Mouse (Mus musculus) Patski (cell line): ENCODE data around the gene Cd19. TPM values are rescaled to one million over a fixed set of nuclear protein-coding genes. Genes with fewer than 3 reads are reported as not detected.

Experiments used
- ATAC-seq: fragments of 100-300 bp; one replicate; pipeline ENCODE4 v1.8.0; 2021
- CTCF ChIA-PET: fragments of 350-600 bp; sonication (Branson Sonifier 250); formaldehyde crosslinking; loops from one replicate; lab custom pipeline; 2022; ENCODE audit warnings: inconsistent platforms; lab: Charles Lee
- POLR2A ChIA-PET: fragments of 350-600 bp; sonication (Branson Sonifier 250); formaldehyde crosslinking; loops from one replicate; lab custom pipeline; 2022; ENCODE audit warnings: antibody characterized with exemption, inconsistent platforms; lab: Charles Lee
- DNase-seq: peaks from one replicate; pipeline ENCODE4 v3.0.0-alpha.2; 2011; ENCODE audit warnings: low read depth, low spot score
- H3K27me3 ChIP-seq: fragments of 371-371 bp; one replicate; pipeline ENCODE4 v1.5.1; 2021
- CTCF ChIP-seq: fragments of 100-300 bp; IDR thresholded peaks from one replicate; pipeline ENCODE4 v1.5.1; 2021
- in situ Hi-C: fragments of 300-500 bp; cut with MboI; formaldehyde crosslinking; loops from 3 replicates; pipeline ENCODE4 v1.11.1; 2018; ENCODE audit warnings: low pct_unique_long_range_greater_than_20kb, mixed read lengths
- polyA plus RNA-seq: library from polyadenylated mRNA; unstranded; gene quantifications from one replicate; pipeline ENCODE4 v1.2.3, GENCODE M21; 2021

The Cd19 gene
- polyA plus RNA-seq, 1 experiment from 2014 or later, result not detected

GRCm38 (mm10) chr7:126388185-126388584 is 26.5 kb downstream of the Cd19 start:
- ATAC-seq (no peak), DNase-seq (no peak)
- H3K27me3 ChIP-seq, result no peaks in the 10 kb centered on the region
- TF ChIP-seq CTCF, result no peak
- CTCF ChIA-PET, result interaction anchor here (0.8 to 1.0 kb wide), 2 partner anchors 11 to 71 kb away, joined by 3 to 4 read pairs; partner anchors contain the start of gene Spns1
- POLR2A ChIA-PET, result no interaction called here
- in situ Hi-C loops, result no loop called here

GRCm38 (mm10) chr7:126383565-126383964 is 31.1 kb downstream of the Cd19 start:
- no peak for ATAC-seq
- ChIA-PET POLR2A (no interaction called here), CTCF (interaction anchor here (1.2 to 3.1 kb wide), 2 partner anchors 10 to 59 kb away, joined by 3 to 8 read pairs; no protein-coding TSS in a partner anchor)
- TF ChIP-seq CTCF, result no peak
- no peaks in the 10 kb centered on the region for H3K27me3 ChIP-seq
- DNase-seq, result no peak
- in situ Hi-C loops, result no loop called here

DNA sequence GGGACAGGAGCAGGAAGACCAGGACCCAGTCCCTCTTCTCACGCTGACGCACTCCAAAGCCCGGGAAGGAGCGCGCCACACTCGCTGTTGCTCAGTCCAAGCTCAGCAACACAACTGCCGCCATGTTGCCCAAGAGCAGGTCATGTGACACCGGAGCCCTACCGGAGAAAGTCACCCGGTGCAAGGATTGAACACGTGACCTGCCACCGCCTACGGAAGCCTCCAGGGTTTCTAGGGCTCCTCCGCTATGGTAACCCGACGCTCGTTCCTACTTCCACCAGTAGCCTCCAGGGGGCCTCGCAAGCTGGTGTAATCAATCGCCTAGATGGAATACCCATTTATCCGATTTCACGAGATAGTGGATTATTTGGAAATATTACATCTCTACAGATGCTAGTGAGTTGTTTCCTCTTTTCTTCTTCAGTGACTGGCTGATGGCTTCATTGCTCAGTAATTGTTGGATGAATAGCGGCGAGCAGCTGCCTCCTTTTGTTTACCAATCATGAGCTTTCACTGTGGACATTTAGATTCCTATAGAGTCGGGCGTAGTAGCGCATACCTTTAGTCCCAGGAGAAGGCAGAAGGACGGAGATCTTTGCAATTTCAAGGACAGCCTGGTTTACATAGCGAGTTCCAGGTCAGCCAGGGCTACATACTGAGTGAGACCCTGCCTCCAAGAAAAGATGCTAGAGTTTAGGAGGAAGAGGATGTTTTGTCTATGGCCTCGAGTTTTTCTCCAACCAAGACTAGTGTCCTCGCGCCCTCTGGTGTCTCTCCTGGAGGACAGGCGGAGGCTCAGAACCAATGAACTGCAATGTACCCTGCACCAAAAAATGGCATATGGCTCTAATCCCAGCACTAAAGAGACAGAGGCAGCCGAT is 37.2 kb downstream of the Cd19 start, which contains the start of gene Spns1:
Gene Spns1, minus strand, starts transcription at position 173 of the 881 bp plus-strand sequence.
- DNase-seq (peak; percentile 72), ATAC-seq (peak; percentile 74)
- in situ Hi-C loops, result loop anchor here (5.0 kb wide), 1 partner anchor 45 kb away; no protein-coding TSS in a partner anchor
- ChIA-PET POLR2A (interaction anchor here (1.2 kb wide), 1 partner anchor 51 kb away, joined by 4 read pairs; no protein-coding TSS in a partner anchor), CTCF (interaction anchor here (0.9 to 2.9 kb wide), 10 partner anchors 11 to 115 kb away, joined by 3 to 53 read pairs (median 3); no protein-coding TSS in a partner anchor)
- no peak for TF ChIP-seq CTCF
- no peaks in the 10 kb centered on the region for H3K27me3 ChIP-seq

DNA sequence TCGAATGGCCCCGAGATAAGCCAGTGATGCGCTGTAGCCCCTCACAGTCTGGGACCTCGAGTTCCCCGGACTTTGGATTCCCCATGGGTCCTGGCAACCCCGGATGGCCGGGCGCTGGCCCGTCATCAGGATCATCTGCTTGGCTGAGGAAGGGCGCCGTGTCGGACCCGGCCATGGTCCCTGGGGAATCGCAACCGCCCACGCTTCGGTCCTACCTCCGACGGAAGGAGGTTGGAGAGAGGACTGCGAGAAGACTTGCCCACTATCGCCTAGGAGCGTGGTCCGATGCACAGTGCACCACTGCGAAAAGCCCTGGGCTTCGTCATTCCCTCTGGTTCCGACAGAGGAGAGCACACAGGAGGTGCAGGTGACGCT is 37.8 kb downstream of the Cd19 start:
- in situ Hi-C loops, result loop anchor here (5.0 kb wide), 1 partner anchor 45 kb away; no protein-coding TSS in a partner anchor
- no peak for DNase-seq
- ATAC-seq, result peak; percentile 22
- POLR2A ChIA-PET, result interaction anchor here (1.2 kb wide), 1 partner anchor 50 kb away, joined by 4 read pairs; no protein-coding TSS in a partner anchor
- no peaks in the 10 kb centered on the region for H3K27me3 ChIP-seq
- CTCF ChIA-PET, result interaction anchor here (0.9 to 2.9 kb wide), 10 partner anchors 11 to 115 kb away, joined by 3 to 53 read pairs (median 3); no protein-coding TSS in a partner anchor
- no peak for TF ChIP-seq CTCF

DNA sequence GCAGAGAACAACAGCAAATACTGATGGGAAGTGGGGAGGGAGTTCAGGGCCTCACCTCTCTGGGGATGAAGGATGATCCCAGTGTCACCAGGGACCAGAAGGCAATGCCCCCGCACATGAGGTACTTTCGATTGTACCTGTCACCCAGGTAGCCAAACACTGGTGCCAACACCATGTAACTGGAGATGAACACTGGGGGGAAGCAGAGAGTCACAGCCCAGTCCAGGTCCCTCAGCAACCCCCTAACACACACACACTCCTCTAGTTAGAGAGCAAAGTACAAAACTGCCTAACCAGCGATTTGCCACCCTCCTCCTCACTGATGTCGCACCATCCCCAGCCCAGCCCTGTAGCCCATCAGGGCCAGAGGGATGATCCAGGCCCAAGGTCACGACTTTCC is 39.7 kb downstream of the Cd19 start:
- CTCF ChIA-PET, result interaction anchor here (2.9 kb wide), 1 partner anchor 51 kb away, joined by 53 read pairs; no protein-coding TSS in a partner anchor

GRCm38 (mm10) chr7:126374526-126374925 is 40.2 kb downstream of the Cd19 start:
- CTCF ChIA-PET, result no interaction called here
- in situ Hi-C loops, result no loop called here
- ATAC-seq (no peak), DNase-seq (no peak)
- POLR2A ChIA-PET, result no interaction called here
- no peaks in the 10 kb centered on the region for H3K27me3 ChIP-seq
- TF ChIP-seq CTCF, result no peak

More for the DNA sequence above, 39.7 kb downstream of the Cd19 start:
- ATAC-seq (no peak), DNase-seq (no peak)
- H3K27me3 ChIP-seq, result no peaks in the 10 kb centered on the region
- TF ChIP-seq CTCF, result no peak
- POLR2A ChIA-PET, result no interaction called here
- in situ Hi-C loops, result loop anchor here (5.0 kb wide), 1 partner anchor 43 kb away; no protein-coding TSS in a partner anchor

DNA sequence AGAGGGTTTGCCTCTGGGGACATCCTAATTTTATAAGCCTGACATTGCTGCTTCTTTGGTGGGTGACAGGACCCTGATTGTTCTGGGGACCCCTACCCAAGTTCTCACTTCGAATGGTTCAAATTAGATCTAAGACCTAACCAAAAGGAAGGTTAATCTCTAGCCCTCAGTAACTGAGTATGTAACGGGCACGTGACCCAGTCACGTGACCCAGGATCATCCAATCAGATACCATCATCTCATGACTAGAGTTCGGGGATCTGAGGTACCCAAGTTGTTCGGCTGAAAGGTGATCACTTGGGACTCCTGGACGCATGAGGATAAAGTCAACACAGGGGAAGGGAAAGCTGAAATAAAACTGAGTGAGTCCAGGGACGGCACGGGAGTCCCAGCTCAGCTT is 41.7 kb downstream of the Cd19 start:
- no peak for DNase-seq
- no peak for ATAC-seq
- in situ Hi-C loops, result no loop called here
- ChIA-PET POLR2A (no interaction called here), CTCF (no interaction called here)
- no peaks in the 10 kb centered on the region for H3K27me3 ChIP-seq
- TF ChIP-seq CTCF, result no peak

GRCm38 (mm10) chr7:126369393-126369792 is 45.3 kb downstream of the Cd19 start, which contains the start of gene Lat:
Lat (minus strand) TSS chr7:126369570.
- no peak for ATAC-seq

GRCm38 (mm10) chr7:126368367-126368766 is 46.3 kb downstream of the Cd19 start:
- ATAC-seq (no peak), DNase-seq (no peak)
- TF ChIP-seq CTCF, result no peak
- no peaks in the 10 kb centered on the region for H3K27me3 ChIP-seq
- POLR2A ChIA-PET, result interaction anchor here (0.6 kb wide), 1 partner anchor 15 kb away, joined by 4 read pairs; no protein-coding TSS in a partner anchor
- CTCF ChIA-PET, result no interaction called here
- in situ Hi-C loops, result no loop called here

More at GRCm38 (mm10) chr7:126369393-126369792, 45.3 kb downstream of the Cd19 start, which contains the start of gene Lat:
- no peaks in the 10 kb centered on the region for H3K27me3 ChIP-seq
- DNase-seq, result no peak
- no peak for TF ChIP-seq CTCF
- ChIA-PET CTCF (no interaction called here), POLR2A (no interaction called here)
- in situ Hi-C loops, result no loop called here

DNA sequence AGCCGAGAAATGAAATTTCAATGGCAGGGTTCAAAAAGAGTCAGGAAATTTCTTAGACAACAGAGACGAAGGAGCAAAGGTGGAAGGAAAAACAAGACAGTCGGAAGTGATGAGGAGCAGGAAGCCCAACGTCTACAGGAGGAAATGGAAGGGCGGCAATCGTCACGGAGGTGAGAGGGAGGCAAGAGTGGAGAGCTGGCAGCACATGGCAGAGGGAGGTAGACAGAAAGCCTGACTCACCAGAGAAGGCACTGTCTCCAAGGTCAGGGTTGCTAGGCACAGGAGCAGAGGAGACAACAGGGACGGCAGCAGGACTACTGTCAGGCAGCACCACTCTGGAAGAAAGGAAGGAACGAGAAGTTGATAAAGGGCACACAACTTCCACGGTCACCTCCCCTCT is 47.1 kb downstream of the Cd19 start:
- no peak for ATAC-seq
- POLR2A ChIA-PET, result no interaction called here
- H3K27me3 ChIP-seq, result no peaks in the 10 kb centered on the region
- no peak for DNase-seq
- in situ Hi-C loops, result no loop called here
- no peak for TF ChIP-seq CTCF
- CTCF ChIA-PET, result no interaction called here
